Mouse (Mus musculus) heart, embryonic 12.5 days (tissue): ENCODE results near the gene Ifna13. TPM values are rescaled to one million over a fixed set of nuclear protein-coding genes. Genes with fewer than 3 reads are reported as not detected.

Source experiments
- ATAC-seq: fragments of 200-750 bp; cut with Nextera tagmentation; 2 replicates; pipeline ENCODE4 v1.8.0; 2017; ENCODE audit warnings: moderate TSS enrichment, moderate library complexity; ENCODE audit not compliant: insufficient number of reproducible peaks, low FRiP score
- H3K27ac ChIP-seq: fragments of 300-500 bp; sonication (generic); 2 replicates; pipeline ENCODE4 v1.5.1; 2016; ENCODE audit warnings: mild to moderate bottlenecking, moderate library complexity; ENCODE audit not compliant: poor library complexity, severe bottlenecking
- H3K27me3 ChIP-seq: fragments of 300-500 bp; sonication (generic); replicated peaks from 2 replicates; pipeline ENCODE4 v1.6.1; 2016; ENCODE audit warnings: mild to moderate bottlenecking, moderate library complexity
- H3K36me3 ChIP-seq: fragments of 300-500 bp; sonication (generic); 2 replicates; pipeline ENCODE4 v1.6.1; 2016; ENCODE audit warnings: mild to moderate bottlenecking, moderate library complexity
- H3K4me1 ChIP-seq: fragments of 300-500 bp; sonication (generic); replicated peaks from 2 replicates; pipeline ENCODE4 v1.6.1; 2016; ENCODE audit warnings: mild to moderate bottlenecking
- H3K4me2 ChIP-seq: fragments of 300-500 bp; sonication (generic); 2 replicates; pipeline ENCODE4 v1.6.1; 2016; ENCODE audit warnings: mild to moderate bottlenecking, moderate library complexity
- H3K4me3 ChIP-seq: fragments of 300-500 bp; sonication (generic); 2 replicates; pipeline ENCODE4 v1.5.1; 2016; ENCODE audit warnings: mild to moderate bottlenecking
- H3K9ac ChIP-seq: fragments of 300-500 bp; sonication (generic); 2 replicates; pipeline ENCODE4 v1.6.1; 2016; ENCODE audit warnings: mild to moderate bottlenecking, moderate library complexity
- H3K9me3 ChIP-seq: fragments of 300-500 bp; sonication (generic); replicated peaks from 2 replicates; pipeline ENCODE4 v1.6.1; 2016; ENCODE audit warnings: mild to moderate bottlenecking, moderate library complexity
- WGBS: fragments of 180-500 bp; shearing (Covaris S2); methylation state at CpG from one replicate; pipeline ENCODE4 v1.1.7; 2016; 5-methylcytosine and 5-hydroxymethylcytosine counted together
- polyA plus RNA-seq: library from polyadenylated mRNA; unstranded; fragments of >200 nt; fragmentation: Nextera tagmentation; extraction: Ambion mirVana; gene quantifications from 2 replicates; pipeline ENCODE4 v1.2.1, GENCODE M21; 2016

Ifna13 gene
- not detected in 2 replicates for polyA plus RNA-seq

- Histone ChIP-seq H3K36me3 (no peaks in the 10 kb centered on the region), H3K27me3 (no peaks in the 10 kb centered on the region), H3K9me3 (no peaks in the 10 kb centered on the region), H3K4me3 (no peak within 1 kb of the TSS), H3K27ac (no peak within 1 kb of the TSS), H3K4me1 (no peaks in the 10 kb centered on the region), H3K9ac (no peak within 1 kb of the TSS), H3K4me2 (no peak within 1 kb of the TSS)
- 54% methylated on average over 2 of the region's 2 CpGs for WGBS
- no peak for ATAC-seq
Observed at GRCm38 (mm10) chr4:88644359-88644758, at the start of gene Ifna13. TSS of gene Ifna13 (minus strand) at chr4:88644459.

GRCm38 (mm10) chr4:88693392-88693791, 49.1 kb upstream of the Ifna13 start:
- no peaks in the 10 kb centered on the region for H3K4me1 ChIP-seq
- H3K27ac ChIP-seq, result no peak overlapping the region
- no peak overlapping the region for H3K4me2 ChIP-seq
- WGBS, result 75% methylated on average over 2 of the region's 2 CpGs
- no peak overlapping the region for H3K4me3 ChIP-seq
- ATAC-seq, result no peak
- H3K9me3 ChIP-seq, result no peaks in the 10 kb centered on the region
- no peaks in the 10 kb centered on the region for H3K36me3 ChIP-seq
- no peak overlapping the region for H3K9ac ChIP-seq
- 0 out of 2 replicates have a peak, but pooled peaks cover 4% of the 10 kb centered on the region for H3K27me3 ChIP-seq

GRCm38 (mm10) chr4:88692537-88692936, 48.3 kb upstream of the Ifna13 start:
- WGBS, result 57% methylated on average over 1 of the region's 1 CpGs

GRCm38 (mm10) chr4:88691259-88691658, 47.0 kb upstream of the Ifna13 start, which contains the start of gene Ifnab:
TSS of gene Ifnab (minus strand) at chr4:88691359.
- no peaks in the 10 kb centered on the region for H3K9me3 ChIP-seq
- H3K4me1 ChIP-seq, result no peaks in the 10 kb centered on the region
- WGBS, result 53% methylated on average over 2 of the region's 2 CpGs
- H3K4me3 ChIP-seq, result no peak within 1 kb of the TSS
- H3K9ac ChIP-seq, result no peak within 1 kb of the TSS
- no peak for ATAC-seq
- no peaks in the 10 kb centered on the region for H3K36me3 ChIP-seq
- H3K27me3 ChIP-seq, result no peaks in the 10 kb centered on the region
- no peak within 1 kb of the TSS for H3K4me2 ChIP-seq
- no peak within 1 kb of the TSS for H3K27ac ChIP-seq

More at GRCm38 (mm10) chr4:88692537-88692936, 48.3 kb upstream of the Ifna13 start:
- H3K36me3 ChIP-seq, result no peaks in the 10 kb centered on the region
- no peaks in the 10 kb centered on the region for H3K4me1 ChIP-seq
- H3K27ac ChIP-seq, result no peak overlapping the region
- H3K9ac ChIP-seq, result no peak overlapping the region
- H3K4me3 ChIP-seq, result no peak overlapping the region
- no peak overlapping the region for H3K4me2 ChIP-seq
- H3K9me3 ChIP-seq, result no peaks in the 10 kb centered on the region
- H3K27me3 ChIP-seq, result 0 out of 2 replicates have a peak, but pooled peaks cover 4% of the 10 kb centered on the region
- ATAC-seq, result no peak

- 84% methylated on average over 1 of the region's 1 CpGs for WGBS
- Histone ChIP-seq H3K4me3 (no peak within 1 kb of the TSS), H3K27me3 (no peaks in the 10 kb centered on the region), H3K36me3 (no peaks in the 10 kb centered on the region), H3K4me1 (no peaks in the 10 kb centered on the region), H3K27ac (no peak within 1 kb of the TSS), H3K4me2 (no peak within 1 kb of the TSS), H3K9ac (no peak within 1 kb of the TSS), H3K9me3 (no peaks in the 10 kb centered on the region)
- no peak for ATAC-seq
Observed at GRCm38 (mm10) chr4:88683812-88684211, 39.6 kb upstream of the Ifna13 start, which contains the start of gene Ifna2. TSS of gene Ifna2 (minus strand) at chr4:88683912.

- H3K36me3 ChIP-seq, result no peaks in the 10 kb centered on the region
- no peak for ATAC-seq
- WGBS, result 53% methylated on average over 3 of the region's 3 CpGs
Observed at GRCm38 (mm10) chr4:88681353-88681752, 37.1 kb upstream of the Ifna13 start.

GRCm38 (mm10) chr4:88680362-88680761, 36.1 kb upstream of the Ifna13 start:
- H3K27ac ChIP-seq, result no peak overlapping the region
- H3K27me3 ChIP-seq, result no peaks in the 10 kb centered on the region
- no peak overlapping the region for H3K4me3 ChIP-seq
- no peak for ATAC-seq
- H3K4me1 ChIP-seq, result no peaks in the 10 kb centered on the region
- no peaks in the 10 kb centered on the region for H3K36me3 ChIP-seq
- H3K9ac ChIP-seq, result no peak overlapping the region
- no peaks in the 10 kb centered on the region for H3K9me3 ChIP-seq
- WGBS, result 39% methylated on average over 8 of the region's 8 CpGs
- no peak overlapping the region for H3K4me2 ChIP-seq

More at GRCm38 (mm10) chr4:88681353-88681752, 37.1 kb upstream of the Ifna13 start:
- Histone ChIP-seq H3K27me3 (no peaks in the 10 kb centered on the region), H3K4me1 (no peaks in the 10 kb centered on the region), H3K4me3 (no peak overlapping the region), H3K27ac (no peak overlapping the region), H3K4me2 (no peak overlapping the region), H3K9me3 (no peaks in the 10 kb centered on the region), H3K9ac (no peak overlapping the region)

- 71% methylated on average over 1 of the region's 1 CpGs for WGBS
- H3K4me2 ChIP-seq, result no peak within 1 kb of the TSS
- ATAC-seq, result no peak
Observed at GRCm38 (mm10) chr4:88676824-88677223, 32.6 kb upstream of the Ifna13 start, which contains the start of gene Ifna16. TSS of gene Ifna16 (minus strand) at chr4:88676924.

GRCm38 (mm10) chr4:88655461-88655860, 11.2 kb upstream of the Ifna13 start:
- Histone ChIP-seq H3K27ac (no peak overlapping the region), H3K36me3 (no peaks in the 10 kb centered on the region), H3K9ac (no peak overlapping the region), H3K4me1 (no peaks in the 10 kb centered on the region), H3K4me2 (no peak overlapping the region), H3K9me3 (0 out of 2 replicates have a peak, but pooled peaks cover 3% of the 10 kb centered on the region), H3K4me3 (no peak overlapping the region), H3K27me3 (no peaks in the 10 kb centered on the region)
- WGBS, result 48% methylated on average over 1 of the region's 1 CpGs
- ATAC-seq, result no peak

More at GRCm38 (mm10) chr4:88676824-88677223, 32.6 kb upstream of the Ifna13 start, which contains the start of gene Ifna16:
- H3K4me3 ChIP-seq, result no peak within 1 kb of the TSS
- no peak within 1 kb of the TSS for H3K27ac ChIP-seq
- H3K27me3 ChIP-seq, result no peaks in the 10 kb centered on the region
- H3K4me1 ChIP-seq, result no peaks in the 10 kb centered on the region
- H3K9ac ChIP-seq, result no peak within 1 kb of the TSS
- no peaks in the 10 kb centered on the region for H3K36me3 ChIP-seq
- H3K9me3 ChIP-seq, result no peaks in the 10 kb centered on the region

GRCm38 (mm10) chr4:88653644-88654043, 9.4 kb upstream of the Ifna13 start:
- H3K4me3 ChIP-seq, result no peak overlapping the region
- H3K9me3 ChIP-seq, result 0 out of 2 replicates have a peak, but pooled peaks cover 3% of the 10 kb centered on the region
- H3K4me2 ChIP-seq, result no peak overlapping the region
- H3K27ac ChIP-seq, result no peak overlapping the region
- no peak for ATAC-seq
- H3K9ac ChIP-seq, result no peak overlapping the region
- WGBS, result 83% methylated on average over 3 of the region's 3 CpGs
- no peaks in the 10 kb centered on the region for H3K36me3 ChIP-seq
- no peaks in the 10 kb centered on the region for H3K4me1 ChIP-seq
- no peaks in the 10 kb centered on the region for H3K27me3 ChIP-seq

- H3K4me1 ChIP-seq, result no peaks in the 10 kb centered on the region
- 41% methylated on average over 2 of the region's 2 CpGs for WGBS
- H3K36me3 ChIP-seq, result no peaks in the 10 kb centered on the region
- ATAC-seq, result no peak
- no peaks in the 10 kb centered on the region for H3K9me3 ChIP-seq
- H3K4me2 ChIP-seq, result no peak overlapping the region
- H3K27ac ChIP-seq, result no peak overlapping the region
- H3K27me3 ChIP-seq, result no peaks in the 10 kb centered on the region
- no peak overlapping the region for H3K9ac ChIP-seq
- H3K4me3 ChIP-seq, result no peak overlapping the region
Observed at GRCm38 (mm10) chr4:88642526-88642925, 1.7 kb downstream of the Ifna13 start.
